Mouse (Mus musculus) heart, adult 9 months (tissue): ENCODE measurements around the gene Ubash3b.

Experiments used
- DNase-seq, 2 experiments: peaks; one replicate each; pipeline ENCODE4 v3.0.0; 2022; ENCODE audit warnings: low spot score in 2 of 2

Ubash3b gene

GRCm38 (mm10) chr9:41136691-41137467, 24.6 kb downstream of the Ubash3b start:
- peak; percentile 24 to 38 for DNase-seq

GRCm38 (mm10) chr9:41136273-41136672, 25.2 kb downstream of the Ubash3b start:
- DNase-seq: no peak

DNA sequence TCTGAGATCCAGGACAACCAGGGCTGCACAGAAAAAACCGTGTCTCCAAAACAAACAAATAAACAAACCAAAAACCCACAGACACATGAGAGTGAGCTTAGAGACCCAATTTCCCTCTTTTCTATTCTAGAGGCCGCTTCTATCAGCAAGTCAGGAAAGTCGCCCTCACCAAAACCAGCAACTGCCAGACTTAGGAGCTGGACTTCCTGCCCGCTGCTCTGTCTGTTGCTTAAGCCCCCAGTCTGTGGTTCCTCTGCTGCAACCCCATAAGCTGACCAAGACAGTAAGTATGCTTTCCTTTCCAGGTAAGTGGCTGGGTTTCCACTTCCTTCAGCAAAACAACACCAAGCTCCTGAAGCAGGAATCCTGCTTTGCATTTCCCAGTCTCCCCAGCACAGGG, 26.6 kb downstream of the Ubash3b start:
- DNase-seq: no peak

GRCm38 (mm10) chr9:41130563-41130962, 30.9 kb downstream of the Ubash3b start:
- peak; percentile 20 to 27 for DNase-seq

DNA sequence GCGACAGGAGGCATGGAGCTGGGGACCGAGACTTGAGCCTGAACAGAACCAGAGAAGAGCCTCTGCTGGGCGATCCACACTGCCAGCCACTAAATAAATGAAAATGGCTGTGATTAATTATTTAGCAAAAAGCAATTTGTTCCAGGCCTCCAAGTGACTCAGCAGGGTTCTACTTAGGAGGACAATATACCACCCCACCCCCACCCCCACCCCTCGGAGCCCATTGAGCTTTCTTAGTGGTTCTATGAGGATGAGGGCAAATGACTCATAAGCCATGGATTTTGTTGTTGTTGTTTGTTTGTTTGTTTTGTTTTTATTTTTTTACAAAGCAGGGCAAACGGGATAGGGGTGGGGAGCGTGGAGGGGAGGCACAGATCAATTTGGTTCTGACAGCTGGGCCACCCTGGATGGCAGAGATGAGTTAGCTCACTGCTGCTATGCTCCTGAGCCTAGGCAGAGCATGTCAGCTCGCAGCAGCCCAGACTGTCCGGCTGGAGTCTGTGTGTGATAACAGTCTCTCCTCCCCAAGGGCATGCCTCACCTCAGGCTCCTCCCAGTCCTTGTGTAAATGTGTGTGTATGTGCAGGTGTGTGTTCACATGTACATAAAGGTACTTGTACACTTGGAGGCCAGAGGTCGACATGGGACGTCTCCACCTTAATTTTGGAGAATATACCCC, 31.6 kb downstream of the Ubash3b start:
- DNase-seq: no peak

DNA sequence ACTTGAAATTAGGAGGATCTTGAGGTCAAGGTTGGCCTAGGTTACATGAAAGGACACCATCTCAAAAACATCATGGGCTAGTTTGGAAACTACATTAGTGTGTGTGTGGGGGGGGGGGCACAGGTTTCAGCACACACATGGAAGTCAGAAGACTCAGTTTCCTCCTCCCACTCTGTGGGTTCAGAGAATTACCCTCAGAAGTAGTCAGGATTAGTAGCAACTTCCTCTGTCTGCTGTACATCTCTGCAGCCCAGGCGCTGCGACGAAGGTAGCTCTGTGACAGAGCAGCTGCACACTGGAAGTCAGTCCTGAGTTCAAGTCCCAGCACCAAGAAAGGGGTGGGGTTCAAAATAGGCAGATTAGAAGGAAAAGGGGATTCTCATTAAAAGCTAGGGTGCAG, 32.2 kb downstream of the Ubash3b start:
- DNase-seq: no peak

DNA sequence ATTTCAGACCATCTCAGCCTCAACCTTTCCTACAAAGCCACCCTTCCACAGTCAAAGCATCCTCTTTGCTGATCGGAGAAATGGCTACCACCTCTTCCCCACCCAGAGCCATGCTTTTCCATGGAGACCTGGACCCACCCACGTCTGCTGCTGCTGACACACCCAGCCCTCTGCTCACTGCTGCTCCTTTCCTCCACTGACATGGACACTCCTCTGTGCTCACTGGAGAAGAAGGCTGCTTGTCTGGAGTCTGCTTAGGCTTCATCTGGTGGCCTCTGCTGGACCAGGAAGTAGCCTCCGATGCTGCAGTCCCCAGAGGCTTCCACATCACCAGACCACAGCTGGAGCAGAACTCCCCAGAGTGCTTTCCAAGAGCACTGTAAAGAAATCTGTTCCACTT, 34.8 kb downstream of the Ubash3b start:
- peak in 1 of 2 experiments; percentile 13 for DNase-seq

GRCm38 (mm10) chr9:41124305-41124704, 37.2 kb downstream of the Ubash3b start:
- no peak for DNase-seq

DNA sequence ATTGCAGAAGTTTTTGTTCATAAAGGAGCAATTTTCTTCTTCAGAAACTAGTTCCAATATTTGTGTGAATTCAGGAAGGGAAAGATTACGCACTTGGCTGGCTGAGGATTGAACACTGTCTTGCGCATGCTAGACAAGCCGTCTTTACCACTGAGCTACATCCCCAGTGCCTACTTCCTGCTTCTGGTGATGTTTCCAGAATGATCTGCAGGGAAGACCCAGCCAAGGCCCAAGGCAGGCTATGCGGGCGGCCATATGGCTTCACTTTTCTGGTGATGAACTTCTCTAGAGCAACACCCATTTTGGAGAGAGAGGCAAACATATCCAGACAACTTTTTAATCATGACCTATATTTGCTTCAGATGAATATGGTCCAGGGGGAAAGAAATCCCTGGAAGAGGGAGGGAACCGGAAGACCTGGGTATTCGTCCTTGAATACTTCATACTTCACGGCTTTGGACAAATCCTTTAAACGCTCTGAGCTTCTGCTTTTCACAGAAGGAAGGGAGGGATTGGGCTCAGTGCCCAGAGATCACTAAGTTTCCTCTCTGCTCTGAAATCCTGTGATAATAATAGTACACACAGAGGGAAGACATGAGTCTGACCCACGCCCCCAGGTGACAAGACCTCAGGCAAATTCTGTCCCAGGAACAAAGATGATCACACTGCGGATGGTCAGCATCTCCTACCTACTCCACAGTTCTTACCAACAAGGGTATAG, 38.9 kb downstream of the Ubash3b start:
- peak; percentile 52 to 53 for DNase-seq

GRCm38 (mm10) chr9:41121701-41122354, 39.7 kb downstream of the Ubash3b start:
- DNase-seq: no peak

- DNase-seq: no peak
These were observed 41.5 kb downstream of the Ubash3b start for GRCm38 (mm10) chr9:41119958-41120357.

DNA sequence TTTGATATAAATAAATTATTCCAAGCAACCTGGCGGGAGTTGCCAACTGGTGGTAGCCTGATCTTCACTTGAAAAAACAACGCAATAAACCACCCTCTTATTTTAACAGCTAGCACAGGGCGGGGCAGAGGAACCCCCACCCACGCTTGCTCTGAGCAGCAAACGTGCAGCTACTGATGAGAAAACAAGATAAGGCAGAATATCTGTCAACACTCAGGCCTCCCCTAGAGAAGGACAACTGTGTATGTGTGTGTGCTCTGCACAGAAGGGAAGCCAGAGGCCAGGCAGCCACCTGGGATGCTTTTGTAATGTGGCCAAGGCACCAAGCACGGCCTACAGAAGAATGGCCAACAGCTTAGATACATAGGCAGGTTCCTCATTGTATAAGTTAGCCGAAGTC, 43.4 kb downstream of the Ubash3b start:
- no peak for DNase-seq

DNA sequence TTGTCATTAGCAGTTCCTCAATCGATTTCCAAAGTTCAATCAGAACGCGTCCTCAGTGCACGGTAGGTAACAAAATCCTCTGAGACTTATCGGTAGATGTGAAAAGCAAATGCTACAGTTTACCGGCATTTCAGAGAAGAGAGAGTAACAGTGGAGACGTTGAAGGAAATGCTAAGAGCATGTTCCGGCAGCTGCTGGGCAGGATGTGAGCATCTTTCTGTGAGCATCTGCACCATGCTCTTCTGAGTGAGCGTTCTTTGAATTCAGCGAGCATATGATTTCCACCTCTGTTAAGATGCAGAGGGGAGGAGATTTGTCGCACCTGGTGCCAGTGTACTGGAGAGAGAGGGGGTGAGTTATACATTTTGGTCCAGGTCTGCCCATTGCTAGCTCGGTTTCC, 45.4 kb downstream of the Ubash3b start:
- no peak for DNase-seq

DNA sequence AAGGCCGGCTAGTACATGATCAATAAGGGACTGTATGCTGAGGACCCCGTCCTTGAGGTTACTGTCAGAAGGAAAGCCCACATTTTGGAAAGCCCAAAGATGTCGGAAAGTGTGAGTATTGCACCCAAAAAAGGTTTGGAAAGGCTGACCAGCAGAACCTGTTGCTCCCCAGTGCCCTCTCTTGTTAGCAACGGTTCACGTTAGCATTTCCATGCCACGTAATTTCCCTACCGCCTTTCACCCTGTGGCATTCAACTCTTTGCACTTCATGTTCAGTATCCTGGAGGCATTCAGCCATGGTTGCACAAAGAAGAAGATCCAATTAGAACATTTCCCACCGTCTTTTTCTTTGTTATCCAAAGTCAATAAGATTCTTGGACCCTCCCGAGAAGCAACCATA, 47.1 kb downstream of the Ubash3b start:
- DNase-seq: no peak

GRCm38 (mm10) chr9:41109749-41110148, 51.7 kb downstream of the Ubash3b start:
- no peak for DNase-seq

- DNase-seq: peak; percentile 62 to 66
These were observed 52.9 kb downstream of the Ubash3b start for GRCm38 (mm10) chr9:41108324-41109180.

DNA sequence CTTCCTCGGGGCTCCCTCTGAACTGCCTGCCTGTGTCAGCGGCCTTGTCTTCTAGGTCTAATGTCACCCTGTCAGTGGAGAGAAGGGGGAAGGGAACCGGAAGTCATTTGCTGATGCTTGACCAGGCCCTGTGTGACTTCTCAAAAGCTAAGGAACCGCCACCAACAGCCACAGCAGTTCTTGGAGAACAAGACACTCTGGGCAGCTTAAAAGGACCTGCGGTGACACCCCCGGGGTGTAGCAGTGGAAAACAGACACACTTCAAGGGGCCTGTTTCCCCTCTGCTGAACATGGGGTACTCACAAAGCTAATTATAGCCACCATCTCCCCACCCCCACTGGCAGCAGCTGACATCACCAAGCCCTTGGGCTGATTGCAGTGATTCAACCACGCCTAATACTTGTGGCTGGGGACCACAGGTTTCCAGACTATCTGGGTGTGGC, 56.3 kb downstream of the Ubash3b start:
- peak in 1 of 2 experiments; percentile 38 for DNase-seq

- DNase-seq: no peak
These were observed 57.8 kb downstream of the Ubash3b start for GRCm38 (mm10) chr9:41103722-41104121.

DNA sequence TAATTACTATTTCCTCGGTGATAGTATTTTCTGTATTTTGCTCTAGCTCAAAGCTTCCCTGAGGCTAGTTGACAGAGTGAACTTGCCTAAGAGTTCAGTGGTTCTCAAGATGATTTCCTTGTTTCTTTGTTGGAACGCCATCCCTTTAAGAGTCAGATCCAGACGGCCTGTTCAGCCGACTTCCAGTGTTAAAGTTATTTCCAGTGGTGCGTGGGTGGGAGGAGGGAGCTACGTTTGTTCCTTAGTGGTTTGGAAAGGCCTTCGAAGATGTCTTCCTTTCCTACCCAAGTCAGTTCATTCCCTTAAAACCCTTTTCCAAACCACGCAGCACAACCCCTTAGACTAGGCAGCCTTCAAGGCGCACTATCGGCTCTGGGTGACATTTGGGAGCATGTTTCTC, 58.9 kb downstream of the Ubash3b start:
- DNase-seq: peak; percentile 52 to 58

DNA sequence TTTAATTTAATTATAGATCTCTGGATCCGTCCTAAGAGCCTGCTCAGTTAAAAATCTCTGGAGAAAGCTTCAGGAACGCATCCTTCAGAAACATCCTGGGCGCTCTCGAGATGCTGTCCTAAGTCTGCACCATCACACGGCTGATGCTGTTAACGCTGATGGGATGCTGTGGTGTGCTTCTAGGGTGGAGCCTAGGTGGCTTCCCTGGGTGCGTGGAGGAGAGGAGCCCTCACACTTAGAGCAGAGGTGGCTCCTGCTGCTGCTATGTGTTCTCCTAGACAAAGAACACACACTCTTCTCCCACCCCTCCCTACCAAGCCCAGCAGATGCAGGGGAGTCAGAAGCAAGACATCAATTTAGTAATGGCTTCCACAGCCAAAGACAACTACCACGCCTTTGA, 61.6 kb downstream of the Ubash3b start:
- DNase-seq: no peak

GRCm38 (mm10) chr9:41099067-41099466, 62.4 kb downstream of the Ubash3b start:
- no peak for DNase-seq
